Mouse (Mus musculus): ENCODE measurements around the gene Gm10271. TPM values are rescaled to one million over a fixed set of nuclear protein-coding genes. Genes with fewer than 3 reads are reported as not detected.
A peak's percentile ranks its signal among the peaks of the same experiment; 100 is the strongest.

Gm10271 gene
- not detected in 2 replicates for polyA plus RNA-seq (2015; fragmentation: Nextera tagmentation; extraction: Ambion mirVana)

- no peak for ATAC-seq (ENCODE audit: insufficient read depth, low FRiP score)
- Histone ChIP-seq H3K36me3 (ENCODE audit: control insufficient read depth, insufficient read depth, low read length) (no peaks in the 10 kb centered on the region), H3K27ac (ENCODE audit: low read length) (no peak within 1 kb of the TSS), H3K27me3 (ENCODE audit: control insufficient read depth, insufficient read depth, low read length) (no peaks in the 10 kb centered on the region), H3K9ac (ENCODE audit: low read length) (no peak within 1 kb of the TSS), H3K4me3 (replicated peaks; ENCODE audit: low read length) (no peak within 1 kb of the TSS), H3K4me1 (ENCODE audit: control insufficient read depth, insufficient read depth, low read length) (no peaks in the 10 kb centered on the region), H3K9me3 (replicated peaks; ENCODE audit: control insufficient read depth, low read length) (no peaks in the 10 kb centered on the region), H3K4me2 (ENCODE audit: low read depth, low read length) (no peak within 1 kb of the TSS)
- WGBS: 97% methylated on average over 6 of the region's 6 CpGs
Measured at GRCm38 (mm10) chr10:116972509-116972908, at the start of gene Gm10271. TSS of gene Gm10271 (minus strand) at chr10:116972609.

- ATAC-seq (ENCODE audit: insufficient read depth, low FRiP score): 0 out of 2 replicates have a peak, but pooled peaks have one; percentile 44
- no peak overlapping the region for H3K4me2 ChIP-seq (ENCODE audit: low read depth, low read length)
- no peaks in the 10 kb centered on the region for H3K9me3 ChIP-seq (replicated peaks; ENCODE audit: control insufficient read depth, low read length)
- peaks cover 12% of the 10 kb centered on the region for H3K27me3 ChIP-seq (ENCODE audit: control insufficient read depth, insufficient read depth, low read length)
- 24% methylated on average over 21 of the region's 21 CpGs for WGBS
- H3K9ac ChIP-seq (ENCODE audit: low read length): no peak overlapping the region
- no peak overlapping the region for H3K27ac ChIP-seq (ENCODE audit: low read length)
- no peak overlapping the region for H3K4me3 ChIP-seq (replicated peaks; ENCODE audit: low read length)
- H3K4me1 ChIP-seq (ENCODE audit: control insufficient read depth, insufficient read depth, low read length): no peaks in the 10 kb centered on the region
- H3K36me3 ChIP-seq (ENCODE audit: control insufficient read depth, insufficient read depth, low read length): no peaks in the 10 kb centered on the region
Measured at GRCm38 (mm10) chr10:117021020-117021754, 48.8 kb upstream of the Gm10271 start.

DNA sequence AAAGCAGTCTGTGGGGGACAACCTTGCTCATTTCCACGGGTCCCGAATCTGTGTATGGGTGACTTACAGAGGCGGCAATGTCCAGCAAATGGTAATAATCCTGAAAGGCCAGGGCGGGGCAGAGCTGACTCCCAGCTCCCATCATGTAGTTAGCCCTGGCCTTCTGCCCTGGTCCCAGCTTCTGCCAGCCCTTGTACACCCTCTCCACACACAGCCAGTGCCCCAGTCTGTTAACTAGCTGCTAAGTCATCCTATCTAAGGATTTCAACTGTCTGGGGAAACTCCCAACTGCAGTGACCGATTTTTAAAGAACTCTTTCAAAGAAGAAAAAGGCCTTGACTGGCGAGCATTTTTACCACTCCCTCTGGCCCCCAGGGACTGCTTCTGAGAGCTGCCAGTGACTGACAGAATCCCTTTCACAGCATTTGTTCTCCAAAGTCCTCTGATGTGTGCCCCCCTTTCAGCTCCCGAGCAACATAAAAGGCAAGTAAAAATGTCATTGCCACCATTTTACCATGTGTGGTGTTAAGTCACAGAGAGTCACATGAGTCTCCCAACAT, 46.0 kb upstream of the Gm10271 start:
- Histone ChIP-seq H3K4me3 (replicated peaks; ENCODE audit: low read length) (no peak overlapping the region), H3K27ac (ENCODE audit: low read length) (no peak overlapping the region), H3K27me3 (ENCODE audit: control insufficient read depth, insufficient read depth, low read length) (peaks cover 12% of the 10 kb centered on the region), H3K9me3 (replicated peaks; ENCODE audit: control insufficient read depth, low read length) (no peaks in the 10 kb centered on the region), H3K36me3 (ENCODE audit: control insufficient read depth, insufficient read depth, low read length) (no peaks in the 10 kb centered on the region), H3K9ac (ENCODE audit: low read length) (no peak overlapping the region), H3K4me2 (ENCODE audit: low read depth, low read length) (no peak overlapping the region), H3K4me1 (ENCODE audit: control insufficient read depth, insufficient read depth, low read length) (peaks cover 8% of the 10 kb centered on the region)
- ATAC-seq (ENCODE audit: insufficient read depth, low FRiP score): no peak
- 74% methylated on average over 7 of the region's 7 CpGs for WGBS

DNA sequence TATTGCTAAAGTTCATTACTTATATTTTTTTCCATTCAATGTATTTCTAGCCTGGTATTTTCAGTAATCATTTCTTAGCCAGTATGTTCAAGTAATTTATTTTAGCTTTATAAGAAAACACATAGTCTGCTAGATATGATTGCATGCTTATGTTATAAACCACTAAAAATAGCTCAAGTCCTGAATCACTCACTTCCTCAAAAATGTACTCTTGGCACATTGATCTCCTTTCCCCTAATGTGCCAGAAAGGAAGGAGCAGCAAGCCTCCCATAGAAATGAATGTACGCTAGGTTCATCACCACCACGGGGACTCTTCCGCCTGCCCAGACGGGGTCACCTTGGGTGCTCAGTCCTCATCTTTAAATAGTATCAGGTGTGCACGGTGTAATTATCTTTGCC, 42.2 kb upstream of the Gm10271 start:
- 58% methylated on average over 5 of the region's 5 CpGs for WGBS
- no peak for ATAC-seq (ENCODE audit: insufficient read depth, low FRiP score)

DNA sequence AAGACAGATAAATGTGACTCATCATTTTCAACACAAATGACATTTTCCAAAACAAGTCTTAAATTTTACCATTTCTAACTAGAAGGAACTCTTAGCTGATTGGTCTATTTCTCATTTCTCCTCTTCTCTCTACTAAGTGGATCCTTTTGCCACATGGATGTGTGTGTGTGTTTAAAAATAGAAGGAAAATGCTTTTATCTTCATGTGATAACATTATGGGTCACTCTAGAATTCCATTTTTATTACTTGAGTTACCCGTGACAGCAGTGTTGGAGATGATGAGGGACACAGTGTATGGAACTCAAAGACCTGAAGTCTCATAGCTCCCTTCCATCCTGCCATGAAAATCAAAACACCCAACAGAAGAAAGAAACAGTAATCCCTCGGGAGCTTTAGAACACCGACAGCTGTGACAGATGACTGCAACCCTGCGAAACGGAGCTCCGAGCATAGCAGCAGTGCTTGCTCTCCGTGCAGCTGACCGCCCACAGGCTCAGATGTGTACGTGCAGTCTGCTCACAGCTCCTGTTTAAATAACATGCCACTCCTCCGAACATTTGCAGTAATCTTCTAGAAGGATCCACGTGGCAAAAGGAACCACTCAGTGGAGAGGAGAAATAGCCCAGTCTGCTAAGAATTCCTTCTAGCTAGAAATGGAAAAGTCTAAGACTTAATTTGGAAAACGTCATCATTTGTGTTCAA, 41.4 kb upstream of the Gm10271 start:
- Histone ChIP-seq H3K4me3 (replicated peaks; ENCODE audit: low read length) (peak overlapping the region; percentile 27), H3K27ac (ENCODE audit: low read length) (peak overlapping the region; percentile 42), H3K4me1 (ENCODE audit: control insufficient read depth, insufficient read depth, low read length) (peaks cover 11% of the 10 kb centered on the region), H3K9ac (ENCODE audit: low read length) (no peak overlapping the region), H3K4me2 (ENCODE audit: low read depth, low read length) (peak overlapping the region; percentile 44), H3K27me3 (ENCODE audit: control insufficient read depth, insufficient read depth, low read length) (no peaks in the 10 kb centered on the region), H3K9me3 (replicated peaks; ENCODE audit: control insufficient read depth, low read length) (no peaks in the 10 kb centered on the region), H3K36me3 (ENCODE audit: control insufficient read depth, insufficient read depth, low read length) (no peaks in the 10 kb centered on the region)
- peak; percentile 95 for ATAC-seq (ENCODE audit: insufficient read depth, low FRiP score)
- 9% methylated on average over 12 of the region's 12 CpGs for WGBS

More for the DNA sequence above, 42.2 kb upstream of the Gm10271 start:
- 0 out of 2 replicates have a peak overlapping the region, but pooled peaks have one; percentile 18 for H3K27ac ChIP-seq (ENCODE audit: low read length)
- H3K36me3 ChIP-seq (ENCODE audit: control insufficient read depth, insufficient read depth, low read length): no peaks in the 10 kb centered on the region
- no peak overlapping the region for H3K4me3 ChIP-seq (replicated peaks; ENCODE audit: low read length)
- no peaks in the 10 kb centered on the region for H3K27me3 ChIP-seq (ENCODE audit: control insufficient read depth, insufficient read depth, low read length)
- H3K9ac ChIP-seq (ENCODE audit: low read length): no peak overlapping the region
- H3K9me3 ChIP-seq (replicated peaks; ENCODE audit: control insufficient read depth, low read length): no peaks in the 10 kb centered on the region
- no peak overlapping the region for H3K4me2 ChIP-seq (ENCODE audit: low read depth, low read length)
- H3K4me1 ChIP-seq (ENCODE audit: control insufficient read depth, insufficient read depth, low read length): peaks cover 11% of the 10 kb centered on the region

DNA sequence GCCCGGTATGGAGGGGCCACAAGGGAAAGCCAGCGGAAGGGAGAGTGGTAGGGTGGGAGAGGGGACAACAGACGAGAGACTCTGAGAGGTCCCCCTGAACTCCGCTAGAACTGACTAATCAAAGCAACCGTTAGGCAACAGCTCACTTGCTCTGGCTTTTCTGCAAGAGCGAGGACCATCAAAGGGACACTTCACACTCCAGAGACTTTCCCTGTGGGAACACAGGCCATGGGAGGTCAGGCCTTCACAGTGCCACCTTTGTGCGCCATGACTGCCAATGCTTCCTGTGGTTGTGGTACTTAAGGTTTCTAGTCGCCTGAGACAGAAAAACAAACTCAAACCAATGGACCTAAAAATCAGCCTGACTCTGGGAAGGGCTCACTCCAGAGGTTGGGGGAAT, 38.6 kb upstream of the Gm10271 start:
- Histone ChIP-seq H3K4me2 (ENCODE audit: low read depth, low read length) (no peak overlapping the region), H3K27me3 (ENCODE audit: control insufficient read depth, insufficient read depth, low read length) (no peaks in the 10 kb centered on the region), H3K9me3 (replicated peaks; ENCODE audit: control insufficient read depth, low read length) (no peaks in the 10 kb centered on the region), H3K9ac (ENCODE audit: low read length) (no peak overlapping the region), H3K36me3 (ENCODE audit: control insufficient read depth, insufficient read depth, low read length) (no peaks in the 10 kb centered on the region), H3K4me3 (replicated peaks; ENCODE audit: low read length) (no peak overlapping the region), H3K27ac (ENCODE audit: low read length) (no peak overlapping the region), H3K4me1 (ENCODE audit: control insufficient read depth, insufficient read depth, low read length) (peaks cover 11% of the 10 kb centered on the region)
- 72% methylated on average over 8 of the region's 8 CpGs for WGBS
- ATAC-seq (ENCODE audit: insufficient read depth, low FRiP score): no peak

GRCm38 (mm10) chr10:117009691-117010090, 37.3 kb upstream of the Gm10271 start:
- 84% methylated on average over 6 of the region's 6 CpGs for WGBS
- H3K4me2 ChIP-seq (ENCODE audit: low read depth, low read length): no peak overlapping the region
- no peaks in the 10 kb centered on the region for H3K9me3 ChIP-seq (replicated peaks; ENCODE audit: control insufficient read depth, low read length)
- no peak overlapping the region for H3K4me3 ChIP-seq (replicated peaks; ENCODE audit: low read length)
- H3K36me3 ChIP-seq (ENCODE audit: control insufficient read depth, insufficient read depth, low read length): no peaks in the 10 kb centered on the region
- H3K4me1 ChIP-seq (ENCODE audit: control insufficient read depth, insufficient read depth, low read length): peaks cover 8% of the 10 kb centered on the region
- no peaks in the 10 kb centered on the region for H3K27me3 ChIP-seq (ENCODE audit: control insufficient read depth, insufficient read depth, low read length)
- H3K27ac ChIP-seq (ENCODE audit: low read length): no peak overlapping the region
- H3K9ac ChIP-seq (ENCODE audit: low read length): no peak overlapping the region
- no peak for ATAC-seq (ENCODE audit: insufficient read depth, low FRiP score)

- H3K9ac ChIP-seq (ENCODE audit: low read length): no peak overlapping the region
- WGBS: 62% methylated on average over 12 of the region's 12 CpGs
- H3K4me3 ChIP-seq (replicated peaks; ENCODE audit: low read length): no peak overlapping the region
- no peaks in the 10 kb centered on the region for H3K9me3 ChIP-seq (replicated peaks; ENCODE audit: control insufficient read depth, low read length)
- no peak overlapping the region for H3K27ac ChIP-seq (ENCODE audit: low read length)
- H3K4me2 ChIP-seq (ENCODE audit: low read depth, low read length): no peak overlapping the region
- H3K36me3 ChIP-seq (ENCODE audit: control insufficient read depth, insufficient read depth, low read length): no peaks in the 10 kb centered on the region
- no peak for ATAC-seq (ENCODE audit: insufficient read depth, low FRiP score)
- H3K4me1 ChIP-seq (ENCODE audit: control insufficient read depth, insufficient read depth, low read length): no peaks in the 10 kb centered on the region
- H3K27me3 ChIP-seq (ENCODE audit: control insufficient read depth, insufficient read depth, low read length): no peaks in the 10 kb centered on the region
Measured at GRCm38 (mm10) chr10:117005707-117006464, 33.5 kb upstream of the Gm10271 start.
